Mouse (Mus musculus): ENCODE measurements at regions not wholly inside any gene's neighbourhood (a gene's known extent, or its start where the extent isn't known, plus 50 kb on each side); places are given as distances from the start of the nearest gene placed in this dataset.
"Not testable (repeated sequence)": the region's sequence is repeated elsewhere in the genome, so short reads cannot be mapped to it uniquely, and the experiment has no call there.

- Histone ChIP-seq H3K27ac (no peak overlapping the region), H3K4me3 (no peak overlapping the region)
- TF ChIP-seq CTCF (IDR thresholded peaks at IDR 0.05) = no peak
- DNase-seq = no peak
- intact Hi-C loops (cut with DNase I) = no loop called here
Measured at GRCm38 (mm10) chr5:148747972-148748764, 181.0 kb downstream of the Katnal1 start.

GRCm38 (mm10) chr5:148747549-148747948 is 181.6 kb downstream of the Katnal1 start:
- no peak for DNase-seq
- no peak for TF ChIP-seq CTCF (IDR thresholded peaks at IDR 0.05)
- intact Hi-C loops (cut with DNase I) = no loop called here
- Histone ChIP-seq H3K4me3 (no peak overlapping the region), H3K27ac (no peak overlapping the region)

- intact Hi-C loops (cut with DNase I); H3K27ac ChIP-seq; H3K4me3 ChIP-seq; DNase-seq: not testable (repeated sequence)
Measured at GRCm38 (mm10) chr5:148746726-148747125, 182.4 kb downstream of the Katnal1 start.

GRCm38 (mm10) chr5:148744676-148745391 is 184.3 kb downstream of the Katnal1 start:
- Histone ChIP-seq H3K27ac (no peak overlapping the region), H3K4me3 (no peak overlapping the region)
- intact Hi-C loops (cut with DNase I) = no loop called here
- no peak for TF ChIP-seq CTCF (IDR thresholded peaks at IDR 0.05)
- no peak for DNase-seq

GRCm38 (mm10) chr5:148742158-148742835 is 186.8 kb downstream of the Katnal1 start:
- intact Hi-C loops (cut with DNase I) = no loop called here
- no peak overlapping the region for H3K4me3 ChIP-seq
- peak; percentile 44 for TF ChIP-seq CTCF (IDR thresholded peaks at IDR 0.05)
- no peak overlapping the region for H3K27ac ChIP-seq
- DNase-seq = no peak

- Histone ChIP-seq H3K4me3 (no peak overlapping the region), H3K27ac (peak overlapping the region; percentile 57)
- intact Hi-C loops (cut with DNase I) = no loop called here
- no peak for DNase-seq
- no peak for TF ChIP-seq CTCF (IDR thresholded peaks at IDR 0.05)
Measured at GRCm38 (mm10) chr5:148741267-148742004, 187.7 kb downstream of the Katnal1 start.

GRCm38 (mm10) chr5:148740366-148741266 is 188.0 kb upstream of the Ubl3 start:
- DNase-seq = peak; percentile 74
- no peak for TF ChIP-seq CTCF (IDR thresholded peaks at IDR 0.05)
- peak overlapping the region; percentile 57; the same call in 1 of the 2 replicates for H3K27ac ChIP-seq
- intact Hi-C loops (cut with DNase I) = no loop called here
- H3K4me3 ChIP-seq = peak overlapping the region; percentile 21

GRCm38 (mm10) chr5:148739672-148740071 is 187.1 kb upstream of the Ubl3 start:
- intact Hi-C loops (cut with DNase I) = no loop called here
- 0 out of 2 replicates have a peak overlapping the region, but pooled peaks have one; percentile 20 for H3K27ac ChIP-seq
- no peak for TF ChIP-seq CTCF (IDR thresholded peaks at IDR 0.05)
- no peak for DNase-seq
- no peak overlapping the region for H3K4me3 ChIP-seq

- intact Hi-C loops (cut with DNase I) = no loop called here
- Histone ChIP-seq H3K4me3 (no peak overlapping the region), H3K27ac (no peak overlapping the region)
- DNase-seq = no peak
- no peak for TF ChIP-seq CTCF (IDR thresholded peaks at IDR 0.05)
Measured at GRCm38 (mm10) chr5:148739141-148739540, 186.6 kb upstream of the Ubl3 start.

GRCm38 (mm10) chr5:148729541-148729940 is 177.0 kb upstream of the Ubl3 start:
- no peak overlapping the region for H3K4me3 ChIP-seq
- intact Hi-C loops (cut with DNase I) = no loop called here
- TF ChIP-seq CTCF (IDR thresholded peaks at IDR 0.05) = no peak
- H3K27ac ChIP-seq = no peak overlapping the region
- no peak for DNase-seq

- TF ChIP-seq CTCF (IDR thresholded peaks at IDR 0.05) = no peak
- intact Hi-C loops (cut with DNase I) = no loop called here
- H3K4me3 ChIP-seq = no peak overlapping the region
- no peak for DNase-seq
- H3K27ac ChIP-seq = no peak overlapping the region
Measured at GRCm38 (mm10) chr5:148728492-148728891, 175.9 kb upstream of the Ubl3 start.
